8 mouse cellular contexts compared by ENCODE assay signal in genomic region chr7:28807641-28808220, GRCm38 (mm10). TPM values are rescaled to one million over a fixed set of nuclear protein-coding genes. Genes with fewer than 3 reads are reported as not detected.
A peak's percentile ranks its signal among the peaks of the same experiment; 100 is the strongest.
DNase-seq lines count a peak whose midpoint lies in the region; ATAC-seq and TF ChIP-seq lines count a peak whose summit lies in the region.

No protein-coding gene starts in this region.

- TF ChIP-seq CTCF in intestine, postnatal 0 days (IDR thresholded peaks at IDR 0.05; ENCODE audit: low read depth) = peak; percentile 7; the same call in 1 of the 2 replicates

- peak overlapping the region; percentile 98 for H3K9ac ChIP-seq in forebrain, embryonic 16.5 days (replicated peaks; ENCODE audit: low read depth, low read length)
- H3K9ac ChIP-seq in intestine, postnatal 0 days (ENCODE audit: low read depth, low read length) = peak overlapping the region; percentile 94
- H3K9ac ChIP-seq in midbrain, embryonic 11.5 days (ENCODE audit: low read length) = peak overlapping the region; percentile 91

- peak; percentile 67 for DNase-seq in cerebellum, adult 9-10 months
- DNase-seq in cerebellum, postnatal 14 days = no peak
- peak; percentile 69 for DNase-seq in Muller cell, postnatal 12 days (ENCODE audit: inconsistent ontology term)
- no peak for DNase-seq in midbrain, embryonic 11.5 days (ENCODE audit: low spot score, missing footprints)
- no peak for DNase-seq in MN1 (ENCODE audit: low spot score)
- no peak for DNase-seq in spleen, postnatal 36 days (ENCODE audit: low spot score in 2 of 2)

- H3K27ac ChIP-seq in forebrain, embryonic 16.5 days (ENCODE audit: low read length) = peak overlapping the region; percentile 99
- peak overlapping the region; percentile 100 for H3K27ac ChIP-seq in intestine, postnatal 0 days (ENCODE audit: low read depth, low read length)
- H3K27ac ChIP-seq in midbrain, embryonic 11.5 days (ENCODE audit: low read depth, low read length) = no peak overlapping the region; the same call in 1 of the 2 replicates

- H3K4me3 ChIP-seq in forebrain, embryonic 16.5 days (replicated peaks; ENCODE audit: low read length) = peak overlapping the region; percentile 92
- peak overlapping the region; percentile 92; the same call in 1 of the 2 replicates for H3K4me3 ChIP-seq in intestine, postnatal 0 days (ENCODE audit: low read depth, low read length)
- peak overlapping the region; percentile 75 for H3K4me3 ChIP-seq in midbrain, embryonic 11.5 days (ENCODE audit: low read depth, low read length)

- H3K27me3 ChIP-seq in forebrain, embryonic 16.5 days (replicated peaks; ENCODE audit: control insufficient read depth, insufficient read depth, low read length) = no peaks in the 10 kb centered on the region
- H3K27me3 ChIP-seq in intestine, postnatal 0 days (replicated peaks; ENCODE audit: control insufficient read depth, insufficient read depth, low read length) = no peaks in the 10 kb centered on the region
- H3K27me3 ChIP-seq in midbrain, embryonic 11.5 days (ENCODE audit: control insufficient read depth, insufficient read depth, low read length) = no peaks in the 10 kb centered on the region

- H3K4me1 ChIP-seq in forebrain, embryonic 16.5 days (replicated peaks; ENCODE audit: control insufficient read depth, insufficient read depth, low read length) = peaks cover 30% of the 10 kb centered on the region
- 0 out of 2 replicates have a peak, but pooled peaks cover 19% of the 10 kb centered on the region for H3K4me1 ChIP-seq in intestine, postnatal 0 days (replicated peaks; ENCODE audit: control insufficient read depth, insufficient read depth, low read length)
- peaks cover 27% of the 10 kb centered on the region for H3K4me1 ChIP-seq in midbrain, embryonic 11.5 days (ENCODE audit: control insufficient read depth, insufficient read depth, low read length)

- ATAC-seq in forebrain, embryonic 16.5 days = no peak
- no peak for ATAC-seq in intestine, postnatal 0 days
- ATAC-seq in midbrain, embryonic 11.5 days (ENCODE audit: low FRiP score) = no peak

- no peaks in the 10 kb centered on the region for H3K36me3 ChIP-seq in forebrain, embryonic 16.5 days (ENCODE audit: control insufficient read depth, insufficient read depth)
- 0 out of 2 replicates have a peak, but pooled peaks cover 4% of the 10 kb centered on the region for H3K36me3 ChIP-seq in intestine, postnatal 0 days (ENCODE audit: control insufficient read depth, insufficient read depth)
- H3K36me3 ChIP-seq in midbrain, embryonic 11.5 days (ENCODE audit: control insufficient read depth, insufficient read depth, low read length) = peaks cover 4% of the 10 kb centered on the region; the same call in 1 of the 2 replicates

- 24% methylated on average over 6 of the region's 8 CpGs for WGBS in forebrain, embryonic 16.5 days
- WGBS in intestine, postnatal 0 days = 32% methylated on average over 8 of the region's 8 CpGs
- WGBS in midbrain, embryonic 11.5 days = 34% methylated on average over 6 of the region's 8 CpGs

- no peaks in the 10 kb centered on the region for H3K9me3 ChIP-seq in forebrain, embryonic 16.5 days (ENCODE audit: control insufficient read depth, low read length)
- no peaks in the 10 kb centered on the region for H3K9me3 ChIP-seq in intestine, postnatal 0 days (ENCODE audit: control insufficient read depth)
- H3K9me3 ChIP-seq in midbrain, embryonic 11.5 days (ENCODE audit: control insufficient read depth, low read length) = no peaks in the 10 kb centered on the region

- peak overlapping the region; percentile 98 for H3K4me2 ChIP-seq in forebrain, embryonic 16.5 days (ENCODE audit: low read length)
- H3K4me2 ChIP-seq in intestine, postnatal 0 days (replicated peaks; ENCODE audit: low read depth) = peak overlapping the region; percentile 79
- H3K4me2 ChIP-seq in midbrain, embryonic 11.5 days = peak overlapping the region; percentile 92

RNA-seq across cellular contexts. Expression of gene Hnrnpl, which starts 0.6 kb away (rescaled TPM):
- 185 and 203 TPM in 2 replicates for polyA plus RNA-seq in forebrain, embryonic 16.5 days (2015; fragmentation: Nextera tagmentation; extraction: Ambion mirVana)
- 144 and 152 TPM in 2 replicates for polyA plus RNA-seq in intestine, postnatal 0 days (2015; fragmentation: Nextera tagmentation; extraction: Ambion mirVana)
- polyA plus RNA-seq in midbrain, embryonic 11.5 days (2014; fragmentation: Nextera tagmentation; extraction: Ambion mirVana) = 331 and 342 TPM in 2 replicates

RNA-seq across cellular contexts. Expression of gene Ech1, which starts 17.3 kb away (rescaled TPM):
- 87.1 and 97.7 TPM in 2 replicates for polyA plus RNA-seq in forebrain, embryonic 16.5 days (2015; fragmentation: Nextera tagmentation; extraction: Ambion mirVana)
- 402 and 426 TPM in 2 replicates for polyA plus RNA-seq in intestine, postnatal 0 days (2015; fragmentation: Nextera tagmentation; extraction: Ambion mirVana)
- polyA plus RNA-seq in midbrain, embryonic 11.5 days (2014; fragmentation: Nextera tagmentation; extraction: Ambion mirVana) = 80.5 and 81.7 TPM in 2 replicates

RNA-seq across cellular contexts. Expression of gene Rinl, which starts 19.0 kb away (rescaled TPM):
- polyA plus RNA-seq in forebrain, embryonic 16.5 days (2015; fragmentation: Nextera tagmentation; extraction: Ambion mirVana) = 1.2 and 1.3 TPM in 2 replicates
- polyA plus RNA-seq in intestine, postnatal 0 days (2015; fragmentation: Nextera tagmentation; extraction: Ambion mirVana) = 1.6 and 2.2 TPM in 2 replicates
- polyA plus RNA-seq in midbrain, embryonic 11.5 days (2014; fragmentation: Nextera tagmentation; extraction: Ambion mirVana) = 1.9 and 2.5 TPM in 2 replicates

RNA-seq across cellular contexts. Expression of gene Lgals4, which starts 25.9 kb away (rescaled TPM):
- 5.2 and 5.7 TPM in 2 replicates for polyA plus RNA-seq in forebrain, embryonic 16.5 days (2015; fragmentation: Nextera tagmentation; extraction: Ambion mirVana)
- 2,376 and 2,464 TPM in 2 replicates for polyA plus RNA-seq in intestine, postnatal 0 days (2015; fragmentation: Nextera tagmentation; extraction: Ambion mirVana)
- 1.3 and 1.7 TPM in 2 replicates for polyA plus RNA-seq in midbrain, embryonic 11.5 days (2014; fragmentation: Nextera tagmentation; extraction: Ambion mirVana)

RNA-seq across cellular contexts. Expression of gene Nfkbib, which starts 40.4 kb away (rescaled TPM):
- polyA plus RNA-seq in forebrain, embryonic 16.5 days (2015; fragmentation: Nextera tagmentation; extraction: Ambion mirVana) = 58.8 and 62.1 TPM in 2 replicates
- 33.1 and 33.2 TPM in 2 replicates for polyA plus RNA-seq in intestine, postnatal 0 days (2015; fragmentation: Nextera tagmentation; extraction: Ambion mirVana)
- polyA plus RNA-seq in midbrain, embryonic 11.5 days (2014; fragmentation: Nextera tagmentation; extraction: Ambion mirVana) = 39.0 and 43.9 TPM in 2 replicates

Comparison
In these comparisons a context has a peak if more than half of its experiments do, and no peak if none do; other contexts are left out.
1. DNase-seq: peak in cerebellum, adult 9-10 months (single experiment) and Muller cell, postnatal 12 days (single experiment); none in cerebellum, postnatal 14 days (0 of 2), midbrain, embryonic 11.5 days (single experiment), MN1 (single experiment) and spleen, postnatal 36 days (0 of 2).
2. Peak in every context shown above with its lines, with median percentiles within 50 percentile points of each other: H3K4me2 ChIP-seq, H3K4me3 ChIP-seq and H3K9ac ChIP-seq.